In the genomic region with DNA sequence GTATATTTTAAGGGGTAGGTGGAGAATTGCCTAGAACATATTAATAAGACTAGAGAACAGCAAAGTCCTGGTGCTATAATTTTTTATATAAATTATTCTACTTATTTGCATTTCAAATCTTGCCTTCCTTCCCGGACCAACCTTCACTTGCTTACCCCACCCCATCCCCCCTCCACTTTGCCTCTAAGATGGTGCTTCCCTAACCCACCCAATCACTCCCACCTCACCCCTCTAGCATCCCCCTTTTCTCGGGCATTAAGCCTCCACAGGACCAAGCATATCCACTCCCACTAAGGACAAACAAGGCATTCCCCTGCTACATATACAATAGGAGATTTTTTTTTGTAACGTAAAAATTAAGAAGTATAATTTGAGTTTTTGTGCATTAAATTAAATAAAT, we compare ENCODE assay signal across 19 mouse cellular contexts. TPM values are rescaled to one million over a fixed set of nuclear protein-coding genes. Genes with fewer than 3 reads are reported as not detected.
"Had no signal": no experiment of that assay in that cellular context is flagged by ENCODE, and none has a peak within 500 bp of the region (broad histone marks: within the 10 kb centered on the region; RNA-seq: fewer than 3 reads in every experiment).

No protein-coding gene starts in this region.

RNA-seq across cellular contexts. Expression of gene Olfr199, which starts 1.7 kb away (rescaled TPM):
- polyA plus RNA-seq: cortical plate, adult 2 months; embryonic facial prominence, embryonic 10.5 days; embryonic facial prominence, embryonic 11.5 days; embryonic facial prominence, embryonic 12.5 days; embryonic facial prominence, embryonic 13.5 days; embryonic facial prominence, embryonic 14.5 days; embryonic facial prominence, embryonic 15.5 days; erythroblast, embryonic 14.5 days; forebrain, embryonic 10.5 days; forebrain, embryonic 11.5 days; forebrain, embryonic 12.5 days; forebrain, embryonic 13.5 days; forebrain, embryonic 14.5 days; forebrain, embryonic 15.5 days; forebrain, embryonic 16.5 days; forebrain, postnatal 0 days; frontal cortex, adult 2 months; gonadal fat pad, adult 2 months; heart, adult 2 months had no signal

RNA-seq across cellular contexts. Expression of gene Olfr198, which starts 14.5 kb away (rescaled TPM):
- polyA plus RNA-seq: cortical plate, adult 2 months; embryonic facial prominence, embryonic 10.5 days; embryonic facial prominence, embryonic 11.5 days; embryonic facial prominence, embryonic 12.5 days; embryonic facial prominence, embryonic 13.5 days; embryonic facial prominence, embryonic 14.5 days; embryonic facial prominence, embryonic 15.5 days; erythroblast, embryonic 14.5 days; forebrain, embryonic 10.5 days; forebrain, embryonic 11.5 days; forebrain, embryonic 12.5 days; forebrain, embryonic 13.5 days; forebrain, embryonic 14.5 days; forebrain, embryonic 15.5 days; forebrain, embryonic 16.5 days; forebrain, postnatal 0 days; frontal cortex, adult 2 months; gonadal fat pad, adult 2 months; heart, adult 2 months had no signal

RNA-seq across cellular contexts. Expression of gene Olfr196, which starts 47.6 kb away (rescaled TPM):
- polyA plus RNA-seq: cortical plate, adult 2 months; embryonic facial prominence, embryonic 10.5 days; embryonic facial prominence, embryonic 11.5 days; embryonic facial prominence, embryonic 12.5 days; embryonic facial prominence, embryonic 13.5 days; embryonic facial prominence, embryonic 14.5 days; erythroblast, embryonic 14.5 days; forebrain, embryonic 10.5 days; forebrain, embryonic 11.5 days; forebrain, embryonic 12.5 days; forebrain, embryonic 13.5 days; forebrain, embryonic 14.5 days; forebrain, embryonic 15.5 days; forebrain, embryonic 16.5 days; forebrain, postnatal 0 days; frontal cortex, adult 2 months; gonadal fat pad, adult 2 months; heart, adult 2 months had no signal

RNA-seq across cellular contexts. Expression of gene Olfr201, which starts 54.6 kb away (rescaled TPM):
- polyA plus RNA-seq: cortical plate, adult 2 months; embryonic facial prominence, embryonic 10.5 days; embryonic facial prominence, embryonic 11.5 days; embryonic facial prominence, embryonic 12.5 days; embryonic facial prominence, embryonic 13.5 days; embryonic facial prominence, embryonic 15.5 days; erythroblast, embryonic 14.5 days; forebrain, embryonic 10.5 days; forebrain, embryonic 11.5 days; forebrain, embryonic 12.5 days; forebrain, embryonic 13.5 days; forebrain, embryonic 14.5 days; forebrain, embryonic 15.5 days; forebrain, embryonic 16.5 days; forebrain, postnatal 0 days; frontal cortex, adult 2 months; gonadal fat pad, adult 2 months; heart, adult 2 months had no signal
